Mouse (Mus musculus) limb, embryonic 14.5 days (tissue): ENCODE measurements around the gene Pcx. TPM values are rescaled to one million over a fixed set of nuclear protein-coding genes. Genes with fewer than 3 reads are reported as not detected.

ENCODE experiments used
- ATAC-seq: fragments of 200-750 bp; cut with Nextera tagmentation; 2 replicates; pipeline ENCODE4 v1.8.0; 2017; ENCODE audit warnings: low read depth, moderate number of reproducible peaks, moderate TSS enrichment; ENCODE audit not compliant: low FRiP score
- DNase-seq: peaks from one replicate; pipeline ENCODE4 v3.0.0-alpha.2; 2015; ENCODE audit warnings: low spot score
- H3K27ac ChIP-seq: fragments of 300-500 bp; sonication (generic); replicated peaks from 2 replicates; pipeline ENCODE4 v1.5.1; 2014; ENCODE audit warnings: low read depth, mild to moderate bottlenecking, low read length, moderate library complexity, mixed read lengths
- H3K27me3 ChIP-seq: fragments of 300-500 bp; sonication (generic); 2 replicates; pipeline ENCODE4 v1.6.1; 2014; ENCODE audit warnings: low read length, mixed read lengths; ENCODE audit not compliant: control insufficient read depth, insufficient read depth
- H3K36me3 ChIP-seq: fragments of 300-500 bp; sonication (generic); 2 replicates; pipeline ENCODE4 v1.6.1; 2014; ENCODE audit warnings: mild to moderate bottlenecking, low read length, moderate library complexity, mixed read lengths; ENCODE audit not compliant: control insufficient read depth, insufficient read depth
- H3K4me1 ChIP-seq: fragments of 300-500 bp; sonication (generic); 2 replicates; pipeline ENCODE4 v1.6.1; 2014; ENCODE audit warnings: antibody characterized with exemption, low read length, mixed read lengths; ENCODE audit not compliant: control insufficient read depth, insufficient read depth
- H3K4me2 ChIP-seq: fragments of 300-500 bp; sonication (generic); replicated peaks from 2 replicates; pipeline ENCODE4 v1.6.1; 2014; ENCODE audit warnings: low read depth, mild to moderate bottlenecking, low read length, moderate library complexity; ENCODE audit not compliant: severe bottlenecking
- H3K4me3 ChIP-seq: fragments of 300-500 bp; sonication (generic); replicated peaks from 2 replicates; pipeline ENCODE4 v1.5.1; 2014; ENCODE audit warnings: low read length
- H3K9ac ChIP-seq: fragments of 300-500 bp; sonication (generic); 2 replicates; pipeline ENCODE4 v1.6.1; 2014; ENCODE audit warnings: mild to moderate bottlenecking, low read depth, low read length, moderate library complexity; ENCODE audit not compliant: severe bottlenecking
- H3K9me3 ChIP-seq: fragments of 300-500 bp; sonication (generic); 2 replicates; pipeline ENCODE4 v1.6.1; 2016; ENCODE audit warnings: low read length; ENCODE audit not compliant: control insufficient read depth
- POLR2A ChIP-seq: fragments of 200-500 bp; IDR thresholded peaks from 2 replicates; pipeline ENCODE4 v1.8.0; 2012; ENCODE audit warnings: inconsistent platforms, mild to moderate bottlenecking, moderate library complexity, borderline replicate concordance; ENCODE audit not compliant: insufficient read depth, insufficient read length; ENCODE audit errors: extremely low read depth
- WGBS: fragments of 180-500 bp; shearing (Covaris S2); extraction: QIAGEN DNeasy Blood & Tissue Kit; methylation state at CpG from one replicate; pipeline ENCODE4 v1.1.7; 2014; 5-methylcytosine and 5-hydroxymethylcytosine counted together
- polyA plus RNA-seq, 2 experiments: library from polyadenylated mRNA; depleted of rRNA in 1 of 2; stranded (reverse) in 1 of 2; unstranded in 1 of 2; fragments of >200 nt; fragmentation: Nextera tagmentation in 1 of 2; extraction: Ambion mirVana in 1 of 2; gene quantifications; 2 replicates each; pipeline versions ENCODE4 v1.2.1 to v1.2.3; 2012 to 2014

Pcx gene
- polyA plus RNA-seq, 2 experiments, result 11.8 to 14.8 TPM

- no peak for TF ChIP-seq POLR2A
- WGBS, result 85% methylated on average over 17 of the region's 17 CpGs
- Histone ChIP-seq H3K27ac (no peak overlapping the region), H3K36me3 (no peaks in the 10 kb centered on the region), H3K4me2 (no peak overlapping the region), H3K9ac (no peak overlapping the region), H3K4me1 (no peaks in the 10 kb centered on the region), H3K9me3 (no peaks in the 10 kb centered on the region), H3K27me3 (no peaks in the 10 kb centered on the region), H3K4me3 (no peak overlapping the region)
- ATAC-seq (no peak), DNase-seq (no peak)
Observed at GRCm38 (mm10) chr19:4569356-4570236, 59.3 kb downstream of the Pcx start.

- TF ChIP-seq POLR2A, result no peak
- ATAC-seq (no peak), DNase-seq (no peak)
- H3K36me3 ChIP-seq, result no peaks in the 10 kb centered on the region
- WGBS, result 86% methylated on average over 11 of the region's 11 CpGs
- H3K4me3 ChIP-seq, result no peak overlapping the region
- no peaks in the 10 kb centered on the region for H3K9me3 ChIP-seq
- no peaks in the 10 kb centered on the region for H3K27me3 ChIP-seq
- H3K9ac ChIP-seq, result no peak overlapping the region
- H3K4me1 ChIP-seq, result no peaks in the 10 kb centered on the region
- H3K4me2 ChIP-seq, result no peak overlapping the region
- no peak overlapping the region for H3K27ac ChIP-seq
Observed at GRCm38 (mm10) chr19:4570237-4570613, 60.0 kb downstream of the Pcx start.

- H3K9ac ChIP-seq, result no peak overlapping the region
- no peaks in the 10 kb centered on the region for H3K27me3 ChIP-seq
- DNase-seq (no peak), ATAC-seq (no peak)
- H3K4me3 ChIP-seq, result no peak overlapping the region
- H3K4me1 ChIP-seq, result no peaks in the 10 kb centered on the region
- H3K27ac ChIP-seq, result no peak overlapping the region
- H3K4me2 ChIP-seq, result no peak overlapping the region
- no peaks in the 10 kb centered on the region for H3K36me3 ChIP-seq
- H3K9me3 ChIP-seq, result no peaks in the 10 kb centered on the region
- WGBS, result 91% methylated on average over 6 of the region's 6 CpGs
- TF ChIP-seq POLR2A, result no peak
Observed at GRCm38 (mm10) chr19:4570815-4571214, 60.5 kb downstream of the Pcx start.

GRCm38 (mm10) chr19:4571658-4572057 lies 61.4 kb downstream of the Pcx start:
- H3K4me2 ChIP-seq, result no peak overlapping the region
- H3K4me1 ChIP-seq, result no peaks in the 10 kb centered on the region
- H3K27me3 ChIP-seq, result no peaks in the 10 kb centered on the region
- no peak for DNase-seq
- TF ChIP-seq POLR2A, result no peak
- no peak overlapping the region for H3K4me3 ChIP-seq
- ATAC-seq, result no peak
- WGBS, result 73% methylated on average over 1 of the region's 1 CpGs
- H3K9ac ChIP-seq, result no peak overlapping the region
- no peaks in the 10 kb centered on the region for H3K9me3 ChIP-seq
- no peaks in the 10 kb centered on the region for H3K36me3 ChIP-seq
- H3K27ac ChIP-seq, result no peak overlapping the region

- H3K27ac ChIP-seq, result no peak overlapping the region
- H3K9me3 ChIP-seq, result no peaks in the 10 kb centered on the region
- no peak for TF ChIP-seq POLR2A
- H3K4me1 ChIP-seq, result no peaks in the 10 kb centered on the region
- H3K27me3 ChIP-seq, result no peaks in the 10 kb centered on the region
- DNase-seq (no peak), ATAC-seq (no peak)
- 78% methylated on average over 4 of the region's 4 CpGs for WGBS
- H3K4me3 ChIP-seq, result no peak overlapping the region
- no peak overlapping the region for H3K9ac ChIP-seq
- H3K4me2 ChIP-seq, result no peak overlapping the region
- H3K36me3 ChIP-seq, result no peaks in the 10 kb centered on the region
Observed at GRCm38 (mm10) chr19:4572061-4572460, 61.8 kb downstream of the Pcx start.
